Mouse (Mus musculus): ENCODE data around the gene Tas2r134. TPM values are rescaled to one million over a fixed set of nuclear protein-coding genes. Genes with fewer than 3 reads are reported as not detected.

Tas2r134 gene
- polyA plus RNA-seq, 1 experiment from 2014 or later, result not detected

DNA sequence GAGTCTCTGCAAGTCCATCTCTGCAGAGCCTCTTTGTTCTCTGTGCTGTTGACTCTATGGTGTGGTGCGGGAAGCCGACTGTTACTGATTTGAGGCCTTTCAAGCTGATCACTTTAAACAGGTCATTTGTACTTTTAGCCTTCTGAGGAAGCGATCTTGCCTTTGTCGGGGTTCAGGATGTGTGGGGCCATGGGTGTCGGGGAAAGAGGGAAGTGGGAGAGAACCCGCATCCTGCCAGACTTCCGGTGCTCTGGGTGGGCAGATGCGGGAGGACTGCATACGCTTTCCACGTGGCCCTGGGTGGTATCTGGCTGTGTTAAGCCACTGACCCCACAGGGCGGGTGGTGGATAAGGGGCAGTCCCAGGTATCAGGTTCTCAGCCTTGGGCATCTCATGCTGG, 10.4 kb downstream of the Tas2r134 start:
- Histone ChIP-seq H3K4me1 (ENCODE audit: control insufficient read depth, insufficient read depth, low read length) (no peaks in the 10 kb centered on the region), H3K9ac (ENCODE audit: low read depth, low read length) (no peak overlapping the region), H3K4me2 (ENCODE audit: low read depth, low read length) (no peak overlapping the region), H3K9me3 (ENCODE audit: control insufficient read depth, low read length) (no peaks in the 10 kb centered on the region), H3K36me3 (ENCODE audit: control insufficient read depth, insufficient read depth, low read length) (no peaks in the 10 kb centered on the region), H3K4me3 (ENCODE audit: low read depth, low read length) (no peak overlapping the region), H3K27me3 (replicated peaks; ENCODE audit: control insufficient read depth, insufficient read depth, low read length) (no peaks in the 10 kb centered on the region), H3K27ac (replicated peaks; ENCODE audit: low read depth, low read length) (no peak overlapping the region)
- ATAC-seq (ENCODE audit: low read depth) (no peak), DNase-seq (ENCODE audit: low spot score) (no peak)
- 81% methylated on average over 11 of the region's 11 CpGs for WGBS

DNA sequence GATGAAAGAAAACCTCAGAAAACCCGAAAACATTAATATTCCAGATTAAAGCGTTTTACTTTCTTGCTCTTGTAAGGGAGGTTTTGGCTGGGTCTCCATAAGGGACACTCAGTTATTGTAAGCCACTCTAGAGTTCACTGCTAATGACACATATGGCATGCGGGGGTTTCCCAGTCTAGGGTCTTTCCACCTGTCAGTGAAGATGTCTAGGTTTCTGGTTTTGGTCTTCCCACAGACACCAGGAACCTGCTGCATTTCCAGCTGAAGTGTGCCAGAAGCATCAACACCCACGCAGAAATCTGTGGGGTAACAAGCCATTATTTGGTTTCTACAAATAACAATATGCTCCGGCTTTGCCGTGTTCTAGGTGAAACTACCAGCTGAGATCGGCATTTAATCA, 14.3 kb downstream of the Tas2r134 start:
- no peak overlapping the region for H3K4me3 ChIP-seq (ENCODE audit: low read depth, low read length)
- H3K9me3 ChIP-seq (ENCODE audit: control insufficient read depth, low read length), result no peaks in the 10 kb centered on the region
- H3K36me3 ChIP-seq (ENCODE audit: control insufficient read depth, insufficient read depth, low read length), result no peaks in the 10 kb centered on the region
- no peaks in the 10 kb centered on the region for H3K4me1 ChIP-seq (ENCODE audit: control insufficient read depth, insufficient read depth, low read length)
- no peak overlapping the region for H3K4me2 ChIP-seq (ENCODE audit: low read depth, low read length)
- no peak overlapping the region for H3K27ac ChIP-seq (replicated peaks; ENCODE audit: low read depth, low read length)
- WGBS, result 84% methylated on average over 7 of the region's 7 CpGs
- H3K9ac ChIP-seq (ENCODE audit: low read depth, low read length), result no peak overlapping the region
- DNase-seq (ENCODE audit: low spot score), result no peak
- ATAC-seq (ENCODE audit: low read depth), result no peak
- no peaks in the 10 kb centered on the region for H3K27me3 ChIP-seq (replicated peaks; ENCODE audit: control insufficient read depth, insufficient read depth, low read length)

DNA sequence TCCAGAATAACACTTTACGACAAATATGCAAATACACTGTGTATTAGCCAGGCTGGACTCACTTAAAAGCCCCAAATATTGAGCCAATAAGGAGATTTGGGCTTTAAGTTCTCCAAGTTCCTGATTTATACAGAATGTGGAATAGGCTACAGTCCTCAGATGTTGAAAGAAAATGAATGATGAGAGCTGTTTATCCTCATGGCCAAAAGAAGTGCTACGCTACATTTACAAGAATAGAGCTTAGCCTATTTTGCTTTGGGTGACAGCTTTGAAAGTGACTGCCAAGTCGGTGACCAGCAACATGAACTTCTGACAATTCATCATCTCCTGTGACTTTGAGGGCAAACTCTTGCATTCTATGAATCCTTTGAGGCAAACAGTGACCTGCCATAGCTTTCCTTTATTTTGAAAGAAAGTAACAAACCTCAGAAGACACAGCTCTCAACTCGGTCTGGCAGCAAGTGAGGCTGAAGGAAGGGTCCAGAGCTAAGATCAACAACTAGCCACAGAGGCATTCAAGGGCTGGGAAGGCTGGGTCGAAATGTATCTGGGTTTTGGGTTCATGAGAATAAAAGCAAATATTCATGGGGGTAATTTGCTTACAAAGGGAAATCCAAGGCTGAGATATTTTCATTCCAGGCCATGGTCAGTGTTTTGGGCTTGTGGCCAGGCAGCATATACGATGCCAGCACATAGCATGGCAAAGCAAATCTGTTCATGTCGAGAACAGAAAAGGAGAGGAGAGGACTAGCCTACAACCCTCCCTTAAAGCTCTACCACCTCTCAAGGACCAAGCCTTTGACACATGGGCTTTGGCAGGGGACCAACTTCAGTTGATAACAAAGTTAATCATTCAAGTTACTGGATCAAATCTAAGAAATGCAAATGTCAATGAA, 16.2 kb downstream of the Tas2r134 start:
- Histone ChIP-seq H3K9ac (ENCODE audit: low read depth, low read length) (no peak overlapping the region), H3K36me3 (ENCODE audit: control insufficient read depth, insufficient read depth, low read length) (no peaks in the 10 kb centered on the region), H3K27me3 (replicated peaks; ENCODE audit: control insufficient read depth, insufficient read depth, low read length) (no peaks in the 10 kb centered on the region), H3K4me2 (ENCODE audit: low read depth, low read length) (no peak overlapping the region), H3K27ac (replicated peaks; ENCODE audit: low read depth, low read length) (no peak overlapping the region), H3K4me3 (ENCODE audit: low read depth, low read length) (no peak overlapping the region), H3K4me1 (ENCODE audit: control insufficient read depth, insufficient read depth, low read length) (no peaks in the 10 kb centered on the region), H3K9me3 (ENCODE audit: control insufficient read depth, low read length) (no peaks in the 10 kb centered on the region)
- WGBS, result 70% methylated on average over 7 of the region's 7 CpGs
- DNase-seq (ENCODE audit: low spot score) (no peak), ATAC-seq (ENCODE audit: low read depth) (no peak)

- Histone ChIP-seq H3K9ac (ENCODE audit: low read depth, low read length) (no peak overlapping the region), H3K9me3 (ENCODE audit: control insufficient read depth, low read length) (no peaks in the 10 kb centered on the region), H3K27ac (replicated peaks; ENCODE audit: low read depth, low read length) (no peak overlapping the region), H3K4me2 (ENCODE audit: low read depth, low read length) (no peak overlapping the region), H3K4me1 (ENCODE audit: control insufficient read depth, insufficient read depth, low read length) (no peaks in the 10 kb centered on the region), H3K4me3 (ENCODE audit: low read depth, low read length) (no peak overlapping the region), H3K36me3 (ENCODE audit: control insufficient read depth, insufficient read depth, low read length) (no peaks in the 10 kb centered on the region), H3K27me3 (replicated peaks; ENCODE audit: control insufficient read depth, insufficient read depth, low read length) (no peaks in the 10 kb centered on the region)
- ATAC-seq (ENCODE audit: low read depth), result no peak
- DNase-seq (ENCODE audit: low spot score), result no peak
- 85% methylated on average over 3 of the region's 3 CpGs for WGBS
These were observed 20.7 kb downstream of the Tas2r134 start for GRCm38 (mm10) chr2:51647972-51648371.

GRCm38 (mm10) chr2:51649887-51650286, 22.6 kb downstream of the Tas2r134 start:
- DNase-seq (ENCODE audit: low spot score), result no peak
- H3K27ac ChIP-seq (replicated peaks; ENCODE audit: low read depth, low read length), result no peak overlapping the region
- H3K4me3 ChIP-seq (ENCODE audit: low read depth, low read length), result no peak overlapping the region
- H3K36me3 ChIP-seq (ENCODE audit: control insufficient read depth, insufficient read depth, low read length), result no peaks in the 10 kb centered on the region
- no peaks in the 10 kb centered on the region for H3K27me3 ChIP-seq (replicated peaks; ENCODE audit: control insufficient read depth, insufficient read depth, low read length)
- H3K9me3 ChIP-seq (ENCODE audit: control insufficient read depth, low read length), result no peaks in the 10 kb centered on the region
- H3K4me2 ChIP-seq (ENCODE audit: low read depth, low read length), result no peak overlapping the region
- no peak for ATAC-seq (ENCODE audit: low read depth)
- 91% methylated on average over 1 of the region's 1 CpGs for WGBS
- no peak overlapping the region for H3K9ac ChIP-seq (ENCODE audit: low read depth, low read length)
- no peaks in the 10 kb centered on the region for H3K4me1 ChIP-seq (ENCODE audit: control insufficient read depth, insufficient read depth, low read length)

- 92% methylated on average over 10 of the region's 10 CpGs for WGBS
- H3K36me3 ChIP-seq (ENCODE audit: control insufficient read depth, insufficient read depth, low read length), result no peaks in the 10 kb centered on the region
These were observed 24.8 kb downstream of the Tas2r134 start for GRCm38 (mm10) chr2:51652086-51652485.

GRCm38 (mm10) chr2:51657684-51658083, 30.4 kb downstream of the Tas2r134 start:
- ATAC-seq (ENCODE audit: low read depth), result peak; percentile 60; the same call in 1 of the 2 replicates
- H3K27ac ChIP-seq (replicated peaks; ENCODE audit: low read depth, low read length), result no peak overlapping the region
- 39% methylated on average over 3 of the region's 3 CpGs for WGBS
- H3K4me2 ChIP-seq (ENCODE audit: low read depth, low read length), result no peak overlapping the region
- H3K4me1 ChIP-seq (ENCODE audit: control insufficient read depth, insufficient read depth, low read length), result peaks cover 3% of the 10 kb centered on the region; the same call in 1 of the 2 replicates
- no peaks in the 10 kb centered on the region for H3K36me3 ChIP-seq (ENCODE audit: control insufficient read depth, insufficient read depth, low read length)
- H3K9ac ChIP-seq (ENCODE audit: low read depth, low read length), result no peak overlapping the region
- H3K9me3 ChIP-seq (ENCODE audit: control insufficient read depth, low read length), result no peaks in the 10 kb centered on the region
- H3K27me3 ChIP-seq (replicated peaks; ENCODE audit: control insufficient read depth, insufficient read depth, low read length), result no peaks in the 10 kb centered on the region
- no peak for DNase-seq (ENCODE audit: low spot score)
- H3K4me3 ChIP-seq (ENCODE audit: low read depth, low read length), result no peak overlapping the region

More at GRCm38 (mm10) chr2:51652086-51652485, 24.8 kb downstream of the Tas2r134 start:
- Histone ChIP-seq H3K9me3 (ENCODE audit: control insufficient read depth, low read length) (no peaks in the 10 kb centered on the region), H3K4me1 (ENCODE audit: control insufficient read depth, insufficient read depth, low read length) (no peaks in the 10 kb centered on the region), H3K4me2 (ENCODE audit: low read depth, low read length) (no peak overlapping the region), H3K27ac (replicated peaks; ENCODE audit: low read depth, low read length) (no peak overlapping the region), H3K27me3 (replicated peaks; ENCODE audit: control insufficient read depth, insufficient read depth, low read length) (no peaks in the 10 kb centered on the region), H3K4me3 (ENCODE audit: low read depth, low read length) (no peak overlapping the region), H3K9ac (ENCODE audit: low read depth, low read length) (no peak overlapping the region)
- DNase-seq (ENCODE audit: low spot score) (no peak), ATAC-seq (ENCODE audit: low read depth) (no peak)

- no peak overlapping the region for H3K9ac ChIP-seq (ENCODE audit: low read depth, low read length)
- H3K4me1 ChIP-seq (ENCODE audit: control insufficient read depth, insufficient read depth, low read length), result peaks cover 3% of the 10 kb centered on the region; the same call in 1 of the 2 replicates
- H3K27ac ChIP-seq (replicated peaks; ENCODE audit: low read depth, low read length), result no peak overlapping the region
- DNase-seq (ENCODE audit: low spot score) (peak; percentile 70), ATAC-seq (ENCODE audit: low read depth) (no peak)
- no peak overlapping the region for H3K4me3 ChIP-seq (ENCODE audit: low read depth, low read length)
- H3K27me3 ChIP-seq (replicated peaks; ENCODE audit: control insufficient read depth, insufficient read depth, low read length), result no peaks in the 10 kb centered on the region
- H3K36me3 ChIP-seq (ENCODE audit: control insufficient read depth, insufficient read depth, low read length), result no peaks in the 10 kb centered on the region
- H3K9me3 ChIP-seq (ENCODE audit: control insufficient read depth, low read length), result no peaks in the 10 kb centered on the region
- H3K4me2 ChIP-seq (ENCODE audit: low read depth, low read length), result no peak overlapping the region
- 30% methylated on average over 5 of the region's 5 CpGs for WGBS
These were observed 31.0 kb downstream of the Tas2r134 start for GRCm38 (mm10) chr2:51658288-51658687.

GRCm38 (mm10) chr2:51674321-51674720, 47.0 kb downstream of the Tas2r134 start:
- Histone ChIP-seq H3K9me3 (ENCODE audit: control insufficient read depth, low read length) (no peaks in the 10 kb centered on the region), H3K4me2 (ENCODE audit: low read depth, low read length) (no peak overlapping the region), H3K27me3 (replicated peaks; ENCODE audit: control insufficient read depth, insufficient read depth, low read length) (no peaks in the 10 kb centered on the region), H3K4me3 (ENCODE audit: low read depth, low read length) (no peak overlapping the region), H3K27ac (replicated peaks; ENCODE audit: low read depth, low read length) (no peak overlapping the region), H3K36me3 (ENCODE audit: control insufficient read depth, insufficient read depth, low read length) (no peaks in the 10 kb centered on the region), H3K9ac (ENCODE audit: low read depth, low read length) (no peak overlapping the region), H3K4me1 (ENCODE audit: control insufficient read depth, insufficient read depth, low read length) (no peaks in the 10 kb centered on the region)
- WGBS, result 63% methylated on average over 2 of the region's 2 CpGs
- ATAC-seq (ENCODE audit: low read depth) (no peak), DNase-seq (ENCODE audit: low spot score) (no peak)

Data from embryonic facial prominence, embryonic 14.5 days (tissue).